Mouse (Mus musculus) hindbrain, embryonic 12.5 days (tissue): ENCODE results near the gene Scp2d1. TPM values are rescaled to one million over a fixed set of nuclear protein-coding genes. Genes with fewer than 3 reads are reported as not detected.
"Not testable (repeated sequence)": the region's sequence is repeated elsewhere in the genome, so short reads cannot be mapped to it uniquely, and the experiment has no call there.

Experiments used
- ATAC-seq: fragments of 200-750 bp; cut with Nextera tagmentation; 2 replicates; pipeline ENCODE4 v1.8.0; 2017; ENCODE audit warnings: moderate TSS enrichment; ENCODE audit not compliant: low FRiP score
- H3K27ac ChIP-seq: fragments of 300-500 bp; sonication (generic); 2 replicates; pipeline ENCODE4 v1.5.1; 2016; ENCODE audit warnings: mild to moderate bottlenecking
- H3K27me3 ChIP-seq: fragments of 300-500 bp; sonication (generic); 2 replicates; pipeline ENCODE4 v1.6.1; 2016; ENCODE audit warnings: mild to moderate bottlenecking
- H3K36me3 ChIP-seq: fragments of 300-500 bp; sonication (generic); 2 replicates; pipeline ENCODE4 v1.6.1; 2016; ENCODE audit warnings: mild to moderate bottlenecking
- H3K4me1 ChIP-seq: fragments of 300-500 bp; sonication (generic); 2 replicates; pipeline ENCODE4 v1.6.1; 2016
- H3K4me2 ChIP-seq: fragments of 300-500 bp; sonication (generic); replicated peaks from 2 replicates; pipeline ENCODE4 v1.6.1; 2016; ENCODE audit warnings: mild to moderate bottlenecking
- H3K4me3 ChIP-seq: fragments of 300-500 bp; sonication (generic); 2 replicates; pipeline ENCODE4 v1.5.1; 2016; ENCODE audit warnings: mild to moderate bottlenecking
- H3K9ac ChIP-seq: fragments of 300-500 bp; sonication (generic); 2 replicates; pipeline ENCODE4 v1.6.1; 2016; ENCODE audit warnings: mild to moderate bottlenecking, moderate library complexity
- H3K9me3 ChIP-seq: fragments of 300-500 bp; sonication (generic); replicated peaks from 2 replicates; pipeline ENCODE4 v1.6.1; 2016; ENCODE audit warnings: mild to moderate bottlenecking
- WGBS: fragments of 180-500 bp; shearing (Covaris S2); methylation state at CpG from one replicate; pipeline ENCODE4 v1.1.7; 2016; 5-methylcytosine and 5-hydroxymethylcytosine counted together
- polyA plus RNA-seq: library from polyadenylated mRNA; unstranded; fragments of >200 nt; fragmentation: Nextera tagmentation; extraction: Ambion mirVana; gene quantifications from 2 replicates; pipeline ENCODE4 v1.2.1, GENCODE M21; 2016

Scp2d1 gene
- not detected in 2 replicates for polyA plus RNA-seq

DNA sequence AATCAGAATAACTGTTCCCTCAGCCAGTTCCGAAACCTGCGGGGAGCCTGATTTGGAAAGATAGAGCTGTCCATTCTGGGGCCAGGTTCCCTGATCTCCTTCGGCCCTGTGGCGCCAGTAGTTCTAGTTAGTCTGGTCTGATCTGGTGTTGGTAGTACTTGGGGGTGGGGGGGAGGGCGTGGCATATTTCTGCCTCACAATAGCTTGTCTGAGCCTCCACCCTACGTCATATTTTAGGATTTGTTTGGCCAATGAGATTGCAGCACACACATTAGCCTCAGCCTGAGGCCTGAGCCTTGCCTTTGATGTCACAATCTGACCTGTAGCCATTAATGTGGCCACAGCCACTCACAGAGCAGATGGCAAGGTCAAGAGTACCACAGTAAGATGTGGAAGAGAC, at the start of gene Scp2d1:
Scp2d1 (plus strand) TSS at position 301 of the 400 bp plus-strand sequence.
- H3K27ac ChIP-seq, H3K9ac ChIP-seq, H3K4me1 ChIP-seq, H3K4me2 ChIP-seq, ATAC-seq, H3K4me3 ChIP-seq, H3K27me3 ChIP-seq, H3K36me3 ChIP-seq, H3K9me3 ChIP-seq: not testable (repeated sequence)
- 87% methylated on average over 6 of the region's 6 CpGs for WGBS

DNA sequence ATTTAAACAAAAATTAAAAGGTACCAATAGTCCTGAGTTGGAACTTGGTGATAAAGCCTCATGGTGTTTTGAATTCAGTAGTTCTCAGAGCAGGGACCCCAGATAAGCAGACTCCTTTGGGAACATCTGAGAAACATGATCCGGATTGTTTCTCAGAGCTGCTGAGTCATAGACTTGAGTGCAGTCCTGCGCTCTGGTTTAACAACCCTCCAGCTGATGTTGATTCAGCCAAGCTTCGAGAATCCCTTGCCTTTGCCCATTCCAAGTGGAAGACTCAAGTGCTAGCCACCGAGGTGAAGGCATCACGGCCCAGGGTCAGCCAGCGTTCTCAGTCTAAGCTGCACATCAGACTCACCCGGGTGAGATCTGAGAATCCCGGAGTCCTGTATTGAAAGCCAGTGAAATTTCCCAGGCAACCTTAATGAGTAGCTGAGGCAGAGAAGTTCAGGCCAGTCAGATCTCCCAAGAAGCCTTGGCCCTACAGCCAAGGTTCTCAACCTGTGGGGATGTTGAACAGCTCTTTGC, 48.8 kb upstream of the Scp2d1 start:
- no peak overlapping the region for H3K4me2 ChIP-seq
- H3K27me3 ChIP-seq: no peaks in the 10 kb centered on the region
- 82% methylated on average over 8 of the region's 8 CpGs for whole genome bisulfite sequencing
- H3K27ac ChIP-seq: no peak overlapping the region
- no peaks in the 10 kb centered on the region for H3K36me3 ChIP-seq
- H3K4me3 ChIP-seq: no peak overlapping the region
- H3K9me3 ChIP-seq: no peaks in the 10 kb centered on the region
- H3K4me1 ChIP-seq: no peaks in the 10 kb centered on the region
- ATAC-seq: no peak
- H3K9ac ChIP-seq: no peak overlapping the region

DNA sequence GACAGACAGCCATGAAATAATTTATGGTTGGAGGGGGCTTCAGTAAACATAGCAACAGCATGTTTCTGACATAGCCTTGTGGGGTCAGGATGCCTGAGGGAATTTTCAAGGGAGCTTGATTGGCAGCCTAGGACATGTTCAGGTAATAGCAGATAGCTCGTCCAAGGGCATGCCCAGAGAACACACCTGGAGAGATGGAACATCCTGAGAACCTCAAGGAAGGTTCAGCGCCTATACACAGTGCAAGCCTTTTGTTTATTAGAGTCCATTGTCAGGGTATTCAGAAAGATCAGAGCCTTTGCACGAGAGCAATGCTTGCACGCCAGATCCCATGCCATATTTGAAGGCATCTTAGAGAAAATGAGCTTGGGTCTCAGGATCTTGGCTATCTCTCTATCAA, 47.8 kb upstream of the Scp2d1 start:
- no peaks in the 10 kb centered on the region for H3K27me3 ChIP-seq
- H3K27ac ChIP-seq: no peak overlapping the region
- no peak for ATAC-seq
- no peaks in the 10 kb centered on the region for H3K4me1 ChIP-seq
- WGBS: 83% methylated on average over 4 of the region's 4 CpGs
- no peak overlapping the region for H3K4me2 ChIP-seq
- no peak overlapping the region for H3K9ac ChIP-seq
- H3K4me3 ChIP-seq: no peak overlapping the region
- H3K36me3 ChIP-seq: no peaks in the 10 kb centered on the region
- no peaks in the 10 kb centered on the region for H3K9me3 ChIP-seq

DNA sequence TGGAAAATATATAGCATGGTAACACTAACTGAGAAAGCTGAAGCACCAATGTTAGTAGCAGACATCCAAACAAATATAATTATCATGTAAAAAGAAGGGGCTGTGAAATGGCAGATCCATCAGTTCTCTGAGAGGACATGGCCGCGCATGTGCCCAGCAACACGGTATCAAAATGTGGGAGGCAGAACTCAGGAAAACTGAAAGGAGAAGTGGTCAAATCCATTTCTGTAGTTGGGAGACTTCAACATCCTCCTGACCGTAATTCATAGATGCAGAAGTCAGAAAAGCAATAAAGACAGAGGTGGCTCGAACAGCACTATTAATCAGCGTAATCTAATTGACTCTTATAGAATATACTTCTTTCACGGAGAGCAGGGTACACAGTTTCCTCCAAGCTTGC, 44.2 kb upstream of the Scp2d1 start:
- Histone ChIP-seq H3K4me3 (no peak overlapping the region), H3K9me3 (no peaks in the 10 kb centered on the region), H3K4me1 (no peaks in the 10 kb centered on the region), H3K4me2 (no peak overlapping the region), H3K27me3 (no peaks in the 10 kb centered on the region), H3K36me3 (no peaks in the 10 kb centered on the region), H3K27ac (no peak overlapping the region), H3K9ac (no peak overlapping the region)
- no peak for ATAC-seq
- WGBS: 89% methylated on average over 7 of the region's 7 CpGs

DNA sequence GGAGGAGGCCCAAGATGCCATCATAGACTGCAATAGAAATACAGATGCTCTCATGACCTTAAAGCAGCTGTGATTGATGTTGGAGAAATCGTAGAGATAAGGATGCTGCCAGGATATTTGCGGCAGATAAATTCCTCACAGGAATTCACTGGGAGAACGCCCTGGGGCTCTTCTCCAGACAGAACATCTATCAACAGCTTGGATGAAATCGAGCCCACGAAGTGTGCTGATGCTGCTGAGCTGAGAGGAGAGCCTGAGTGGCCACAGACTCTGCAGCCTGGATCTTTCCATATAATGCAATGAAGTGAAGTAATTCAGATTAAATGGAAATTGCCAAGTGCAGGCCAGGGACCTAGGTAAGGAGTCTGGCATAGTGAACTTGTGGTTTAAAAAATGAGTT, 42.7 kb upstream of the Scp2d1 start:
- H3K9me3 ChIP-seq: no peaks in the 10 kb centered on the region
- ATAC-seq: no peak
- no peak overlapping the region for H3K9ac ChIP-seq
- no peaks in the 10 kb centered on the region for H3K4me1 ChIP-seq
- no peak overlapping the region for H3K27ac ChIP-seq
- no peak overlapping the region for H3K4me2 ChIP-seq
- no peaks in the 10 kb centered on the region for H3K36me3 ChIP-seq
- H3K27me3 ChIP-seq: no peaks in the 10 kb centered on the region
- WGBS: 71% methylated on average over 5 of the region's 5 CpGs
- no peak overlapping the region for H3K4me3 ChIP-seq

DNA sequence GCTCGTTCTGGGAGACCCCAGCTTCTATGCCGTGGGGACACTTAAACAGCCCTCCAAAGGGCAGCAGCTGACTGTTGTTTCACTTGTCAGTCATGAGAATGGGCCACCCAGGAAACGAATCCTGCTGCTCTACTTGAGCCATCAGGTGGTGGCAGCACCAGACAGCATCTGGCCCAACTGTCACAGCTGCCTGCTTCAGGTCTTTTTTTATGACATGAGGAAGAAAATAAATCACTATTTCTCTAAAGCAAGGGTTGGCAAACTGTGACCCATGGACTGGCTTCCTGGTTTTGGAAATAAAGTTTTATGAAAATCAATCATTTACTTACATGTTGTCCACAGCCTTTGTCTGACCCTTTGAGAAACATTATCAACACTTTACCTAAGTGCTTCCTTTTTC, 41.6 kb upstream of the Scp2d1 start:
- Histone ChIP-seq H3K36me3 (no peaks in the 10 kb centered on the region), H3K4me1 (no peaks in the 10 kb centered on the region), H3K4me2 (no peak overlapping the region), H3K9me3 (no peaks in the 10 kb centered on the region), H3K9ac (no peak overlapping the region), H3K27ac (no peak overlapping the region), H3K27me3 (no peaks in the 10 kb centered on the region), H3K4me3 (no peak overlapping the region)
- ATAC-seq: no peak
- 67% methylated on average over 3 of the region's 3 CpGs for WGBS

DNA sequence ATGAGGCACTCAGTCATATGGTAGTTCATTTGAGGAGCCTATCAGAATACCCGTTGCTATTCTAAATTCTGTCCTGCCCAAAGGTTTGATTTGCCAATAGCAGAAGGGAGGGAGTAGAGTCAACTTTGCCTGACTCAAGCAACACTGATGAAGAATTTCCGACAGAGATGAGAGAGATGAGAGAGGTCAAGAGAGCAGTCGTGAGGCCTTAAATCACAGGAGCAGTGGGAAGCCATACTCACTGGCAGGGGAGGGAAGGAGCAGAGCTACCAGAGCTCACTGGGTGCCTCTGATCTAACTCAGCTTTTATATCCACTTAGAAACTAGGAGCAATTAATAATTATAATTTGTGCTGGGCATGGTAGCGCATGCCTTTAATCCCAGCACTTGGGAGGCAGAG, 41.0 kb upstream of the Scp2d1 start:
- no peaks in the 10 kb centered on the region for H3K36me3 ChIP-seq
- WGBS: 86% methylated on average over 4 of the region's 4 CpGs
- no peak for ATAC-seq
- H3K4me3 ChIP-seq: no peak overlapping the region
- H3K27me3 ChIP-seq: no peaks in the 10 kb centered on the region
- no peak overlapping the region for H3K27ac ChIP-seq
- H3K9ac ChIP-seq: no peak overlapping the region
- H3K4me2 ChIP-seq: no peak overlapping the region
- no peaks in the 10 kb centered on the region for H3K9me3 ChIP-seq
- no peaks in the 10 kb centered on the region for H3K4me1 ChIP-seq

DNA sequence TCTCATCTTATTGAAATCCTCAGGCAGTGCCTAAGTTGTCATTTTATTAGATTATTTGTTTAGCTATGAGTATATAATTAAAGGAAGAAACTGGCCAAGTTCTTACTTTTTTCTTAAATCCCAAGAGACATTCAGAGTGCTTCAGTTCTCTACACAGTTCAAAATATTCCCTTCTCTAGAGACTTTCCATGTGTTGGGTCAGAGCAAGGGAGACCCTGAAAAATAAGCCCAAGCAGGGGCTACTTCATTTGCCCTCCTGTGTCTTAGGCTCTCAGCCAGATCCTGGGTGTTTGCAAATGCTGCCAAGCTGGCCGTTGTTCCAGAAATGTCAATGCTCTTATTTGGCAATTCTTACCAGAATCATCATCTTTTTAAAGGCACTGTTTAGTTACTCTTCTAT, 40.3 kb upstream of the Scp2d1 start:
- WGBS: 86% methylated on average over 1 of the region's 1 CpGs
- no peak overlapping the region for H3K9ac ChIP-seq
- no peak for ATAC-seq

DNA sequence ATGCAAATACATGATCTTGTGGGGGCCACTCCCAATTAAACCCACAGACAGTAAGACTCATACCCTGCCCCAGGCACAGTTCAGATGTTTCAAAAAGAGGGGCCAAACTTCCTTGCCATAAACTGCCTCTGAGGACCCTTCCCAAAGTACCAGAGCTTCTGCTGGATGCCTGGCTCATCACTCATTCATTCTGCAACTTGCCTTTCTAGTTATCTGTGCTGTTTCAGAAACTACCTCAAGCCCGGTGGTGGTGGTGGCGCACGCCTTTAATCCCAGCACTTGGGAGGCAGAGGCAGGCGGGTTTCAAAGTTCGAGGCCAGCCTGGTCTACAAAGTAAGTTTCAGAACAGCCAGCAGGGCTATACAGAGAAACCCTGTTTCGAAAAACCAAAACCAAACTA, 39.6 kb upstream of the Scp2d1 start:
- Histone ChIP-seq H3K4me2 (no peak overlapping the region), H3K9ac (no peak overlapping the region), H3K4me1 (no peaks in the 10 kb centered on the region), H3K36me3 (no peaks in the 10 kb centered on the region), H3K27ac (no peak overlapping the region), H3K27me3 (no peaks in the 10 kb centered on the region), H3K9me3 (no peaks in the 10 kb centered on the region), H3K4me3 (no peak overlapping the region)
- ATAC-seq: no peak
- 96% methylated on average over 6 of the region's 6 CpGs for WGBS

More for the DNA sequence above, 40.3 kb upstream of the Scp2d1 start:
- no peaks in the 10 kb centered on the region for H3K4me1 ChIP-seq
- H3K4me2 ChIP-seq: no peak overlapping the region
- no peak overlapping the region for H3K27ac ChIP-seq
- no peaks in the 10 kb centered on the region for H3K9me3 ChIP-seq
- no peaks in the 10 kb centered on the region for H3K36me3 ChIP-seq
- no peak overlapping the region for H3K4me3 ChIP-seq
- H3K27me3 ChIP-seq: no peaks in the 10 kb centered on the region

DNA sequence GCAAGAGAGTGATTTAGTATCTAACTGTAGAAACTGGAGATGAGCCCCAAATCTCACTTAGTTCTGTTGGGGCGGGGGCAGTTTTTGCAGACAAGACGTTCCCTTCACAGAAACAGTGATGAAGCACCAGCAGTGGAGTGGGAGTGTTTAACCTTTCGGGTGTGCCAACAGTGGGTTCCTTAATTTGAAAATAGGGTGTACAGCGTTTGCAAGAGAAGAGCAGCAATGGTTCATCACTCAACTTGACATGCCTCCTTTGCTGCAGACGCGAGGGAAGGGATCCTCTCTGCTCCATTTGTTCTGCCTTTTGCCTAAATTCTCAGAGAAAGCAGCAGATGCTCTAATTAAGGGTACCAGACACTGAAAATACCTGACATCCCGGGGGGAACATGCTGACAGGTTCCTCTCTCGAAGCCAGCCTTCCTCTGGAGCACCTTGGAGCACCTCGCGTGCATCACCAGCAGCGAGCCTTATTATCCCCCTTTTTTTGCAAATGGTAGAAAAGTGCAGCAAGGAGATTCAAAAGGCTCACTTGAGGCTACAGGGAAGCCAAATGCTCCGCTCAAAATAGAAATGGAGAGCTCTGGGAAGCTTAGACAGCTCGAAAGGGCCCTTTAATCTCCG, 31.7 kb upstream of the Scp2d1 start:
- H3K9ac ChIP-seq: no peak overlapping the region
- H3K27me3 ChIP-seq: no peaks in the 10 kb centered on the region
- H3K9me3 ChIP-seq: no peaks in the 10 kb centered on the region
- no peak for ATAC-seq
- no peak overlapping the region for H3K4me2 ChIP-seq
- H3K4me3 ChIP-seq: no peak overlapping the region
- H3K4me1 ChIP-seq: no peaks in the 10 kb centered on the region
- 67% methylated on average over 14 of the region's 14 CpGs for WGBS
- H3K36me3 ChIP-seq: no peaks in the 10 kb centered on the region
- H3K27ac ChIP-seq: no peak overlapping the region

DNA sequence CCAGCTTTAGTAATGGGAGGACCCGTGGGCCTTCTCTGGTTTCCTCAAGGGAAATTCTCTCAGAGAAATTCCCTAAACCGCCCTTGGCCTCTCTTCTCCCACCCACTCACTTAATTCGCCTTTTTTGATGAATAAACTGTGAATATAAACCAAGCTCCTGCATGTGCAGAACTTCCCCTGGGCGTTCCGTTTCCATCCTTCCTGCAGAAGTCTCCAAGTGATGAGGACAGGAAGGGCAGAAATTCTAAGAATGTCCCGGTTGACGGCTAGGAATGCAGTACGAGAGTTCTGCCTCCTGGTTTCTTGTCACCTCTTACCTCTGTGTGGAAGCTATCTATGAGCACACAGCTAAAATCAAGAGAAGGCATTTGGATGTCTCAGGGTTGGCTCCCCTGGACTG, 25.9 kb upstream of the Scp2d1 start:
- H3K27ac ChIP-seq: no peak overlapping the region
- H3K4me1 ChIP-seq: no peaks in the 10 kb centered on the region
- 72% methylated on average over 8 of the region's 8 CpGs for WGBS
- no peak overlapping the region for H3K9ac ChIP-seq
- H3K27me3 ChIP-seq: no peaks in the 10 kb centered on the region
- H3K36me3 ChIP-seq: no peaks in the 10 kb centered on the region
- H3K9me3 ChIP-seq: no peaks in the 10 kb centered on the region
- no peak for ATAC-seq
- H3K4me2 ChIP-seq: no peak overlapping the region
- no peak overlapping the region for H3K4me3 ChIP-seq

DNA sequence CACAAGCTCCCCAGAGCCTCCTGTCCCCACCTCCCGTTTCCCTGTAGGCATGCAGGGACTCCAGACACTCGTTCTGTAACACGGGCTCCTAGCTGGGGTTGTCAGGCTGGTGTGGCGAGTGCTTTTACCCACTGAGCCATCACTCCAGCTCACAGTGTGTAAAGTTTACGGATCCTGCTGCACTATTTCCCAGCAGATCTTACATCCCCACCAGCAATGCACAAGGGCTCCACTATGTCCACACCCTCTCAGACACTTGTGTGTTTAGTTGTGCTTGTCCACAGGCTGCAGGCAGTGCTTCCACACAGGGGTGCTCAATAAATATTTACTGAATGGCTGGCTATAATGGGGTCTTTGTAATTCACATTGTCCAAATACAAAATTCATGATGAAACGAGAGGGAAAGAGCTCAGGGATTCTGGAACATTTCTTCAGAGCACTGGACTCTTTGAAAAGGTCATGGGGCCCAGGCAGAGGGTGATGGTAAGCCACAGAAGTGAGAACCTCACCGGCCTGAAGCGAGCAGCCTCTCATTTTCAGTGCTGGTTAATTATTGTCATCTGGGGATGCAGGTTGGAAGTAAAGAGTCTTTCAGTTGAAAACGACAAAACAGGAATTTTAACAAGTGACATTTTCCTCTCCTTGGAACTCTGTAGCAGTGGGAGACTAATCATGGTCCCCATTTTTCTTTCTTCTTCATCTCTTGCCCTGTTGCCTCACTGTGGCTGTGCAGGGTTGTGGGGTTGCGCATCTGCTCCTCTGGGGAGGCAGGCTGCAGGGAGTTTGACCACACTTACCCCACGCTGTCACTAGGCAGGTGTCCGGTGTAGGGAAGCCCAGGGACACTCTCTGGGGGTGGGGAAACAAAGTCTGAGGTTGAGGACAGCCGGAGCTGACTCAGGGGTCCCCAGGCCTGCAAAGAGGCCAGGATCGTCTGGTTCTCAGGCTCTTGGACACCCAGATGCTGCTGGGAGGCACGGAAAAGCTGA, 15.4 kb upstream of the Scp2d1 start:
- Histone ChIP-seq H3K9me3 (no peaks in the 10 kb centered on the region), H3K4me2 (no peak overlapping the region), H3K36me3 (no peaks in the 10 kb centered on the region), H3K27me3 (no peaks in the 10 kb centered on the region), H3K9ac (no peak overlapping the region), H3K4me3 (no peak overlapping the region), H3K27ac (no peak overlapping the region), H3K4me1 (peaks cover 8% of the 10 kb centered on the region; the same call in 1 of the 2 replicates)
- no peak; the same call in 1 of the 2 replicates for ATAC-seq
- WGBS: 61% methylated on average over 15 of the region's 15 CpGs
